Mouse (Mus musculus): Measurements from ENCODE around the gene Lcn12. TPM values are rescaled to one million over a fixed set of nuclear protein-coding genes. Genes with fewer than 3 reads are reported as not detected.

Gene Lcn12
- polyA plus RNA-seq, 1 experiment from 2014 or later = not detected

GRCm38 (mm10) chr2:25457022-25457896 is 36.5 kb downstream of the Lcn12 start:
- no peak for ATAC-seq (ENCODE audit: low FRiP score)
- WGBS = 81% methylated on average over 9 of the region's 9 CpGs
- H3K27me3 ChIP-seq (ENCODE audit: control insufficient read depth, insufficient read depth, low read length) = no peaks in the 10 kb centered on the region
- H3K36me3 ChIP-seq (ENCODE audit: control insufficient read depth, insufficient read depth, low read length) = no peaks in the 10 kb centered on the region
- no peak for DNase-seq (ENCODE audit: low spot score, missing footprints)
- H3K9me3 ChIP-seq (ENCODE audit: control insufficient read depth, low read length) = no peaks in the 10 kb centered on the region
- no peak overlapping the region for H3K4me2 ChIP-seq
- peaks cover 10% of the 10 kb centered on the region for H3K4me1 ChIP-seq (ENCODE audit: control insufficient read depth, insufficient read depth, low read length)
- no peak overlapping the region for H3K27ac ChIP-seq (ENCODE audit: low read depth, low read length)
- H3K9ac ChIP-seq (ENCODE audit: low read length) = no peak overlapping the region
- H3K4me3 ChIP-seq (ENCODE audit: low read depth, low read length) = no peak overlapping the region

- Histone ChIP-seq H3K36me3 (ENCODE audit: control insufficient read depth, insufficient read depth, low read length) (no peaks in the 10 kb centered on the region), H3K4me2 (no peak within 1 kb of the TSS), H3K4me1 (ENCODE audit: control insufficient read depth, insufficient read depth, low read length) (peaks cover 9% of the 10 kb centered on the region), H3K4me3 (ENCODE audit: low read depth, low read length) (no peak within 1 kb of the TSS), H3K27ac (ENCODE audit: low read depth, low read length) (no peak within 1 kb of the TSS), H3K9me3 (ENCODE audit: control insufficient read depth, low read length) (no peaks in the 10 kb centered on the region), H3K9ac (ENCODE audit: low read length) (no peak within 1 kb of the TSS), H3K27me3 (ENCODE audit: control insufficient read depth, insufficient read depth, low read length) (no peaks in the 10 kb centered on the region)
- ATAC-seq (ENCODE audit: low FRiP score) = no peak
- no peak for DNase-seq (ENCODE audit: low spot score, missing footprints)
- WGBS = 66% methylated on average over 14 of the region's 14 CpGs
These were observed 37.3 kb downstream of the Lcn12 start, which contains the start of gene Clic3 for GRCm38 (mm10) chr2:25456205-25456953. Gene Clic3 (plus strand): TSS chr2:25456838.

- 42% methylated on average over 1 of the region's 1 CpGs for WGBS
- no peak overlapping the region for H3K9ac ChIP-seq (ENCODE audit: low read length)
- H3K4me2 ChIP-seq = no peak overlapping the region
- no peaks in the 10 kb centered on the region for H3K27me3 ChIP-seq (ENCODE audit: control insufficient read depth, insufficient read depth, low read length)
- ATAC-seq (ENCODE audit: low FRiP score) (no peak), DNase-seq (ENCODE audit: low spot score, missing footprints) (no peak)
- no peak overlapping the region for H3K27ac ChIP-seq (ENCODE audit: low read depth, low read length)
- no peak overlapping the region for H3K4me3 ChIP-seq (ENCODE audit: low read depth, low read length)
- peaks cover under 1% of the 10 kb centered on the region; the same call in 1 of the 2 replicates for H3K36me3 ChIP-seq (ENCODE audit: control insufficient read depth, insufficient read depth, low read length)
- no peaks in the 10 kb centered on the region for H3K4me1 ChIP-seq (ENCODE audit: control insufficient read depth, insufficient read depth, low read length)
- H3K9me3 ChIP-seq (ENCODE audit: control insufficient read depth, low read length) = no peaks in the 10 kb centered on the region
These were observed 40.8 kb downstream of the Lcn12 start for GRCm38 (mm10) chr2:25452951-25453350.

GRCm38 (mm10) chr2:25450853-25451647 is 42.7 kb downstream of the Lcn12 start:
- H3K27me3 ChIP-seq (ENCODE audit: control insufficient read depth, insufficient read depth, low read length) = no peaks in the 10 kb centered on the region
- ATAC-seq (ENCODE audit: low FRiP score) (no peak), DNase-seq (ENCODE audit: low spot score, missing footprints) (no peak)
- H3K9me3 ChIP-seq (ENCODE audit: control insufficient read depth, low read length) = no peaks in the 10 kb centered on the region
- 88% methylated on average over 8 of the region's 8 CpGs for WGBS
- peaks cover 5% of the 10 kb centered on the region; the same call in 1 of the 2 replicates for H3K36me3 ChIP-seq (ENCODE audit: control insufficient read depth, insufficient read depth, low read length)
- H3K9ac ChIP-seq (ENCODE audit: low read length) = no peak overlapping the region
- H3K4me3 ChIP-seq (ENCODE audit: low read depth, low read length) = no peak overlapping the region
- no peak overlapping the region for H3K27ac ChIP-seq (ENCODE audit: low read depth, low read length)
- H3K4me1 ChIP-seq (ENCODE audit: control insufficient read depth, insufficient read depth, low read length) = no peaks in the 10 kb centered on the region
- no peak overlapping the region for H3K4me2 ChIP-seq

- no peak for ATAC-seq (ENCODE audit: low FRiP score)
- no peaks in the 10 kb centered on the region for H3K4me1 ChIP-seq (ENCODE audit: control insufficient read depth, insufficient read depth, low read length)
These were observed 51.0 kb downstream of the Lcn12 start for GRCm38 (mm10) chr2:25442682-25443081.

GRCm38 (mm10) chr2:25441067-25441466 is 52.6 kb downstream of the Lcn12 start:
- Histone ChIP-seq H3K27ac (ENCODE audit: low read depth, low read length) (no peak overlapping the region), H3K4me3 (ENCODE audit: low read depth, low read length) (no peak overlapping the region), H3K27me3 (ENCODE audit: control insufficient read depth, insufficient read depth, low read length) (no peaks in the 10 kb centered on the region), H3K4me1 (ENCODE audit: control insufficient read depth, insufficient read depth, low read length) (no peaks in the 10 kb centered on the region), H3K9ac (ENCODE audit: low read length) (no peak overlapping the region), H3K9me3 (ENCODE audit: control insufficient read depth, low read length) (no peaks in the 10 kb centered on the region), H3K36me3 (ENCODE audit: control insufficient read depth, insufficient read depth, low read length) (peaks cover 9% of the 10 kb centered on the region), H3K4me2 (no peak overlapping the region)
- WGBS = 86% methylated on average over 20 of the region's 20 CpGs
- DNase-seq (ENCODE audit: low spot score, missing footprints) (no peak), ATAC-seq (ENCODE audit: low FRiP score) (no peak)

More at GRCm38 (mm10) chr2:25442682-25443081, 51.0 kb downstream of the Lcn12 start:
- Histone ChIP-seq H3K9ac (ENCODE audit: low read length) (no peak overlapping the region), H3K27ac (ENCODE audit: low read depth, low read length) (no peak overlapping the region), H3K9me3 (ENCODE audit: control insufficient read depth, low read length) (no peaks in the 10 kb centered on the region), H3K4me3 (ENCODE audit: low read depth, low read length) (no peak overlapping the region), H3K4me2 (no peak overlapping the region), H3K27me3 (ENCODE audit: control insufficient read depth, insufficient read depth, low read length) (no peaks in the 10 kb centered on the region), H3K36me3 (ENCODE audit: control insufficient read depth, insufficient read depth, low read length) (peaks cover 11% of the 10 kb centered on the region)
- WGBS = 91% methylated on average over 14 of the region's 14 CpGs
- DNase-seq (ENCODE audit: low spot score, missing footprints) = no peak

Small RNA genes within 50 kb of the gene (microRNA-seq; reads per million reads assigned to microRNA genes)
- gene Mir3087 = not detected

Other genes starting within 250 kb of the Lcn12 start
- 3.3 and 4.1 TPM in 2 replicates for gene AL732309.1, start 247.0 kb downstream of the Lcn12 start, polyA plus RNA-seq (2014; fragmentation: Nextera tagmentation; extraction: Ambion mirVana)
- 14.7 and 16.0 TPM in 2 replicates for gene Tmem203, start 238.5 kb downstream of the Lcn12 start, polyA plus RNA-seq (2014; fragmentation: Nextera tagmentation; extraction: Ambion mirVana)
- 2.4 and 4.5 TPM in 2 replicates for gene Tprn, start 231.3 kb downstream of the Lcn12 start, polyA plus RNA-seq (2014; fragmentation: Nextera tagmentation; extraction: Ambion mirVana)
- 240 and 247 TPM in 2 replicates for gene Ssna1, start 221.5 kb downstream of the Lcn12 start, polyA plus RNA-seq (2014; fragmentation: Nextera tagmentation; extraction: Ambion mirVana)
- gene Anapc2, start 221.4 kb downstream of the Lcn12 start, polyA plus RNA-seq (2014; fragmentation: Nextera tagmentation; extraction: Ambion mirVana) = 105 and 117 TPM in 2 replicates
- gene Tmem210, start 205.8 kb downstream of the Lcn12 start, polyA plus RNA-seq (2014; fragmentation: Nextera tagmentation; extraction: Ambion mirVana) = not detected in 2 replicates
- not detected in 2 replicates for gene Lrrc26, start 204.0 kb downstream of the Lcn12 start, polyA plus RNA-seq (2014; fragmentation: Nextera tagmentation; extraction: Ambion mirVana)
- 2.4 and 2.6 TPM in 2 replicates for gene Grin1, start 174.7 kb downstream of the Lcn12 start, polyA plus RNA-seq (2014; fragmentation: Nextera tagmentation; extraction: Ambion mirVana)
- 87.2 and 88.1 TPM in 2 replicates for gene Man1b1, start 161.6 kb downstream of the Lcn12 start, polyA plus RNA-seq (2014; fragmentation: Nextera tagmentation; extraction: Ambion mirVana)
- gene Dpp7, start 137.6 kb downstream of the Lcn12 start, polyA plus RNA-seq (2014; fragmentation: Nextera tagmentation; extraction: Ambion mirVana) = 15.9 and 16.0 TPM in 2 replicates
- gene Uap1l1, start 128.2 kb downstream of the Lcn12 start, polyA plus RNA-seq (2014; fragmentation: Nextera tagmentation; extraction: Ambion mirVana) = 3.4 and 6.7 TPM in 2 replicates
- 47.9 and 53.3 TPM in 2 replicates for gene Sapcd2, start 121.6 kb downstream of the Lcn12 start, polyA plus RNA-seq (2014; fragmentation: Nextera tagmentation; extraction: Ambion mirVana)
- gene Entpd2, start 98.0 kb downstream of the Lcn12 start, polyA plus RNA-seq (2014; fragmentation: Nextera tagmentation; extraction: Ambion mirVana) = 0.12 and 0.23 TPM in 2 replicates
- 101 and 106 TPM in 2 replicates for gene Npdc1, start 94.6 kb downstream of the Lcn12 start, polyA plus RNA-seq (2014; fragmentation: Nextera tagmentation; extraction: Ambion mirVana)
- not detected in 2 replicates for gene Fut7, start 70.6 kb downstream of the Lcn12 start, polyA plus RNA-seq (2014; fragmentation: Nextera tagmentation; extraction: Ambion mirVana)
- 5.2 and 5.4 TPM in 2 replicates for gene Abca2, start 65.2 kb downstream of the Lcn12 start, polyA plus RNA-seq (2014; fragmentation: Nextera tagmentation; extraction: Ambion mirVana)
- gene Clic3, start 37.1 kb downstream of the Lcn12 start, polyA plus RNA-seq (2014; fragmentation: Nextera tagmentation; extraction: Ambion mirVana) = 0.18 and 0.25 TPM in 2 replicates
- 21.9 and 23.2 TPM in 2 replicates for gene Paxx, start 32.8 kb downstream of the Lcn12 start, polyA plus RNA-seq (2014; fragmentation: Nextera tagmentation; extraction: Ambion mirVana)
- gene Ptgds, start 23.9 kb downstream of the Lcn12 start, polyA plus RNA-seq (2014; fragmentation: Nextera tagmentation; extraction: Ambion mirVana) = 0.26 TPM in 1 of 2 replicates, not detected in the other
- gene Fbxw5, start 6.8 kb upstream of the Lcn12 start, polyA plus RNA-seq (2014; fragmentation: Nextera tagmentation; extraction: Ambion mirVana) = 65.9 and 66.4 TPM in 2 replicates
- gene C8g, start 7.8 kb upstream of the Lcn12 start, polyA plus RNA-seq (2014; fragmentation: Nextera tagmentation; extraction: Ambion mirVana) = 3.6 TPM in 2 replicates
- 29.0 and 31.6 TPM in 2 replicates for gene Traf2, start 53.0 kb upstream of the Lcn12 start, polyA plus RNA-seq (2014; fragmentation: Nextera tagmentation; extraction: Ambion mirVana)
- gene Edf1, start 63.9 kb upstream of the Lcn12 start, polyA plus RNA-seq (2014; fragmentation: Nextera tagmentation; extraction: Ambion mirVana) = 385 TPM in 2 replicates
- gene Mamdc4, start 80.9 kb upstream of the Lcn12 start, polyA plus RNA-seq (2014; fragmentation: Nextera tagmentation; extraction: Ambion mirVana) = 1.4 and 2.2 TPM in 2 replicates
- gene Phpt1, start 81.3 kb upstream of the Lcn12 start, polyA plus RNA-seq (2014; fragmentation: Nextera tagmentation; extraction: Ambion mirVana) = 158 and 159 TPM in 2 replicates
- gene Ajm1, start 87.8 kb upstream of the Lcn12 start, polyA plus RNA-seq (2014; fragmentation: Nextera tagmentation; extraction: Ambion mirVana) = 0.07 and 0.10 TPM in 2 replicates
- gene Rabl6, start 114.6 kb upstream of the Lcn12 start, polyA plus RNA-seq (2014; fragmentation: Nextera tagmentation; extraction: Ambion mirVana) = 49.2 and 51.2 TPM in 2 replicates
- gene Ccdc183, start 123.8 kb upstream of the Lcn12 start, polyA plus RNA-seq (2014; fragmentation: Nextera tagmentation; extraction: Ambion mirVana) = 0.25 and 0.28 TPM in 2 replicates
- gene Tmem141, start 128.1 kb upstream of the Lcn12 start, polyA plus RNA-seq (2014; fragmentation: Nextera tagmentation; extraction: Ambion mirVana) = 17.9 and 19.1 TPM in 2 replicates
- gene Fcna, start 134.1 kb upstream of the Lcn12 start, polyA plus RNA-seq (2014; fragmentation: Nextera tagmentation; extraction: Ambion mirVana) = 1.3 and 1.6 TPM in 2 replicates
- gene Lcn8, start 159.2 kb upstream of the Lcn12 start, polyA plus RNA-seq (2014; fragmentation: Nextera tagmentation; extraction: Ambion mirVana) = not detected in 2 replicates
- gene Lcn5, start 164.0 kb upstream of the Lcn12 start, polyA plus RNA-seq (2014; fragmentation: Nextera tagmentation; extraction: Ambion mirVana) = not detected in 2 replicates
- gene Lcn6, start 182.9 kb upstream of the Lcn12 start, polyA plus RNA-seq (2014; fragmentation: Nextera tagmentation; extraction: Ambion mirVana) = not detected in 2 replicates
- not detected in 2 replicates for gene Lcn10, start 188.8 kb upstream of the Lcn12 start, polyA plus RNA-seq (2014; fragmentation: Nextera tagmentation; extraction: Ambion mirVana)
- gene Obp2a, start 206.1 kb upstream of the Lcn12 start, polyA plus RNA-seq (2014; fragmentation: Nextera tagmentation; extraction: Ambion mirVana) = not detected in 2 replicates
- 57.1 and 59.7 TPM in 2 replicates for gene Bmyc, start 212.8 kb upstream of the Lcn12 start, polyA plus RNA-seq (2014; fragmentation: Nextera tagmentation; extraction: Ambion mirVana)
- not detected in 2 replicates for gene Obp2b, start 243.1 kb upstream of the Lcn12 start, polyA plus RNA-seq (2014; fragmentation: Nextera tagmentation; extraction: Ambion mirVana)

Measured in midbrain, embryonic 11.5 days (tissue).